Mouse (Mus musculus): ENCODE results near the gene Stx12. TPM values are rescaled to one million over a fixed set of nuclear protein-coding genes. Genes with fewer than 3 reads are reported as not detected.

The Stx12 gene
- polyA plus RNA-seq, 1 experiment = 17.7 TPM

DNA sequence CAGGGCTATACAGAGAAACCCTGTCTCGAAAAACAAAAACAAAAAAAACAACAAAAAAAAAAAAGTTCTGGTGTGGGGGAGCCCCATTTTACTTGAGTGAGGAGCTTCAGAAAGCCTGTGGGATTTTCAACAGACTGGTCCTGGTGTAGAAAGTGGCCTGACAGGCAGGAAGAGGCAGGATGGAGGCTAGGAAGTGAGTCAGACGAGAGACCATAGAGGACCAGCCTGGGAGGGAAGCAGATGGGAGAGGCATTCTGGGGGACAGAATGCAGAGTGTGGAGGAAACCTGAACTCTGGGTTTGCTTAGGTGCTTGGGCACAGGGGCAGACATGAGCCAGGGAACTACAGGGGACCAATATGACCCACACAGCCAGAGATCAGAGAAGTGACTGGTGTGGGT is 67.5 kb downstream of the Stx12 start:
- TF ChIP-seq CTCF (IDR thresholded peaks at IDR 0.05; ENCODE audit: control insufficient read depth, insufficient read depth, insufficient replicate concordance, low read depth, low read length) = no peak
- TF ChIP-seq POLR2A (IDR thresholded peaks at IDR 0.05; ENCODE audit: control insufficient read depth, low read depth, low read length) = no peak
- no peak overlapping the region for H3K4me3 ChIP-seq (ENCODE audit: control insufficient read depth, low read depth, low read length)
- no peaks in the 10 kb centered on the region for H3K4me1 ChIP-seq (ENCODE audit: control insufficient read depth, insufficient read depth, low read length)
- no peak overlapping the region for H3K27ac ChIP-seq (ENCODE audit: control insufficient read depth, insufficient read depth, low read depth, low read length)
- H3K36me3 ChIP-seq (ENCODE audit: control insufficient read depth, insufficient read depth, low read length) = no peaks in the 10 kb centered on the region
- H3K27me3 ChIP-seq (ENCODE audit: control insufficient read depth, insufficient read depth, low read length) = no peaks in the 10 kb centered on the region

DNA sequence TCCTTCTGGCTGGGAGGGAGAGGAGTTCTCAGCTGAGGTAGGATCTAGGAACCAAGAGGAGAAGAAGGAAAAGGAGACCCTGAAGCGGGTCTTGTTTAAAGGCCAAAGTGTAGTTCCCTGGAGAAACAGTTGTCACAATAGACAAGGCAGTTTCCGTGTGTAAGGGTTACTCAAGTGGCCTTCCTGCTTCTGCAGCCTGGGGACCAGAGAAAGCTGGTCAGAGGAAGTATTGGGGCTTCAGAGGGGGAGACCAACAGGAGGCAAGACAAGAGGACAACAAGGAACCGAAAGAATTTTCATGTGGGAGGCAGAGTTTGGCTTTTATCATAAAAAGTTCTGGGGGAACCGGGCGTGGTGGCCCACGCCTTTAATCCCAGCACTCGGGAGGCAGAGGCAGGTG is 67.9 kb downstream of the Stx12 start:
- Histone ChIP-seq H3K4me3 (ENCODE audit: control insufficient read depth, low read depth, low read length) (no peak overlapping the region), H3K27me3 (ENCODE audit: control insufficient read depth, insufficient read depth, low read length) (no peaks in the 10 kb centered on the region), H3K36me3 (ENCODE audit: control insufficient read depth, insufficient read depth, low read length) (no peaks in the 10 kb centered on the region), H3K27ac (ENCODE audit: control insufficient read depth, insufficient read depth, low read depth, low read length) (no peak overlapping the region), H3K4me1 (ENCODE audit: control insufficient read depth, insufficient read depth, low read length) (no peaks in the 10 kb centered on the region)
- TF ChIP-seq CTCF (IDR thresholded peaks at IDR 0.05; ENCODE audit: control insufficient read depth, insufficient read depth, insufficient replicate concordance, low read depth, low read length) (no peak), POLR2A (IDR thresholded peaks at IDR 0.05; ENCODE audit: control insufficient read depth, low read depth, low read length) (no peak)

DNA sequence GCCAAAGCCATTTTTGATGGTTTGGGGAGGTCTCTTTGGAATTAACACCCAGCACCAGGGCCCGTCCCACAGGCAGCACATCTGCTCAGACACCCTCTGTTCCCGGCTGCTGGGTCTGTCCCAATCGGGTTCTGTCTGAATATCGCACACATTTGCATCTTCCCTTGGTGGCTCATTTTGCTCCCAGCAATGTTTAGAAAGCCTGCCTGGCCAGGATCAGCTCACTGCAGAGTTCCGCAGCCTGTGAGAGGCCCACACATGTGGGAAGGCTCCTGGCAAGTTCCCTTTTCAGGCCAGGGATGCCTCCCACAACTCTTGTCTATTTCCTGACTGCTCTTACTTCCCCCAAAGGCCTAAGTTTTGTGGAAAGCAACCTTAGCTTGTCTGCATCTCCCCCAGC is 74.7 kb downstream of the Stx12 start:
- no peaks in the 10 kb centered on the region; the same call in 1 of the 2 replicates for H3K4me1 ChIP-seq (ENCODE audit: control insufficient read depth, insufficient read depth, low read length)
- no peak overlapping the region for H3K27ac ChIP-seq (ENCODE audit: control insufficient read depth, insufficient read depth, low read depth, low read length)
- no peak overlapping the region for H3K4me3 ChIP-seq (ENCODE audit: control insufficient read depth, low read depth, low read length)
- no peaks in the 10 kb centered on the region for H3K36me3 ChIP-seq (ENCODE audit: control insufficient read depth, insufficient read depth, low read length)
- H3K27me3 ChIP-seq (ENCODE audit: control insufficient read depth, insufficient read depth, low read length) = no peaks in the 10 kb centered on the region
- TF ChIP-seq CTCF (IDR thresholded peaks at IDR 0.05; ENCODE audit: control insufficient read depth, insufficient read depth, insufficient replicate concordance, low read depth, low read length) = no peak
- no peak for TF ChIP-seq POLR2A (IDR thresholded peaks at IDR 0.05; ENCODE audit: control insufficient read depth, low read depth, low read length)

DNA sequence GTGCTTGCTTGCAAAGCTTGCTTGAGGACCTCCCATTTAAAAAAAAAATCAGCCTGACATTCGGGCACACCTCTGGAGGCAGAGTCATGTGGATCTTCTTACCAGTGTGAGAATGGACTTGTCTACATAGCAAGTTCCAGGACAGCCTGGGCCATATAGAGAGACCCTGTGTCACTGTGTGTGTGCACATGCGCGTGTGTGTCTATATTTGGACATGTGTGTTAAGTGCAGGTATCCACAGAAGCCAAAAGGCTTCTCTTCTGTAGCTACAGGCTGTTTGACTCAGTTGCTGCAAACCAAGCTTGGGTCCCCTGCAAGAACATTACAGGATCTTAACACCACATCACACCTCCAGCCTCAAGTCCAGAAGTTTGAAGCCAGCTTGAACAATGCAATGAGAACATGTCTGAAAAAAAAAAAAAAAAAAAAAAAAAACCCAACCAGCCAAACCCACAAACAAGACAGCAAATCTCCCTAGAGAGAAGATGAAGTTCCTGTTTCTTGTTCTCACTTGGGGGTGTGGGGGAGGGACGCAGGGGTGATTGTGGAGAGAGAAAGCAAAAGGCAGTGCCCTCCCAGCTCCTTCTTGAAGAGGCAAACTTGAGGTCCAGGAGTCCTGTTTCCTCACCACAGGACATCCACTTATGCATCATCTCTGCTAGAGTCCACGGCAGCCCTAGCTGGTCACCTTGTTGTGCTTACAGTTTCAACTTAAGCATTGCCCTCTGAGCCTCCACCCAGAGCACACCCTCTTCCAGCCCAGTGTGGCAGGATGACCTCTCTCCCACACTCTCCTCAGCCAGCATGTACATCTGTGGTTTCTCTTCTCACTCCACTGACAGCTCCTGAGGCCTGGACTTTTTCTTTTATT is 76.3 kb downstream of the Stx12 start:
- H3K27ac ChIP-seq (ENCODE audit: control insufficient read depth, insufficient read depth, low read depth, low read length) = no peak overlapping the region
- no peak overlapping the region for H3K4me3 ChIP-seq (ENCODE audit: control insufficient read depth, low read depth, low read length)
- no peaks in the 10 kb centered on the region for H3K27me3 ChIP-seq (ENCODE audit: control insufficient read depth, insufficient read depth, low read length)
- H3K4me1 ChIP-seq (ENCODE audit: control insufficient read depth, insufficient read depth, low read length) = no peaks in the 10 kb centered on the region; the same call in 1 of the 2 replicates
- H3K36me3 ChIP-seq (ENCODE audit: control insufficient read depth, insufficient read depth, low read length) = no peaks in the 10 kb centered on the region
- TF ChIP-seq CTCF (IDR thresholded peaks at IDR 0.05; ENCODE audit: control insufficient read depth, insufficient read depth, insufficient replicate concordance, low read depth, low read length) (no peak), POLR2A (IDR thresholded peaks at IDR 0.05; ENCODE audit: control insufficient read depth, low read depth, low read length) (no peak)

DNA sequence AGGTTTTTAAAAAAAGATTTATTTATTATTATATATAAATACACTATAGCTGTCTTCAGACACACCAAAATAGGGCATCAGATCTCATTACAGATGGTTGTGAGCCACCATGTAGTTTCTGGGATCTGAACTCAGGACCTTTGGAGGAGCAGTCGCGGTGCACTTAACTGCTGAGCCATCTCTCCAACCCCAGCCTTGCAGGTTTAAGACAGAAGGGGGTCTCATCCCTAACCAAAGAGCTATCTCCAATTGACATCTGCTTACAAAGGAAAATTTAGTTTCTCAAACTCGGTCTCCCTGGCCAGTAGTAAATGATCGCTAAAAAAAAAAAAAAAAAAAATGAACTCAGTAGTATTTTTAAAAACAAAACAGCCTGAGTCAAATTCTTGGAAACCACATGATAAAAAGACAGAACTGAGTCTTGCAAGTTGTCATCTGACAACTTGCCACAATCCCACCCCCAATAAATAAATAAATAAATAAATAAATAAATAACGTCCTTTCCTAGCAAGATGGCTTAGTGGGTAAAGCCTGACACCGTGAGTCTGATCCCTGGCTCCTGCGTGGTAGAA is 77.6 kb downstream of the Stx12 start:
- no peak overlapping the region for H3K4me3 ChIP-seq (ENCODE audit: control insufficient read depth, low read depth, low read length)

DNA sequence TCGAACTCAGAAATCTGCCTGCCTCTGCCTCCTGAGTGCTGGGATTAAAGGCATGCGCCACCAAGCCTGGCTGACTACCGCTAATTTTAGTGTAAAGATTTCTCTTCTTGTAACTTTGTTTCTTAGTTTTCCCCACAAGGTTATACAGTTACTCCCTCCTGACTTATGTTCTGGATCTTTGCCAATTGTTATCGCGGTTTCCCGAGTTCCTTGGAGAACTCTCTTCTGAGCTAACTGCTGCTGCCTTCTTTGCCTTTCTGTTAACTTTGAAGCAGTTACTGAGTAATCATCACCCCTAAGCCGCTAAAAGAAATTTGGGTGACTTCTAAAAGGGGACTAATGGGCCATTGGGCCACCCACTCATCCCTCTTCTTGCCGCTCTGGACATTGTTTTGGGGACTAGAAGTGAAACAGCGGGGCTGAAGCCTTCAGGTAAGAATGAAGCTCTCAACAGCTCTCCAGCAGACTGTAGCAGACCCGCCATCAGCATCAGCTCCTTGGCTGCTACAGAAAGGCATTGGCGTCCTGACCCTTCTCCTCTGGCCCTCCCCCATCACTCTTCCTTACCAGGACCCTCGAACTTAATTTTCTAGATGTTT is 78.6 kb downstream of the Stx12 start:
- Histone ChIP-seq H3K36me3 (ENCODE audit: control insufficient read depth, insufficient read depth, low read length) (no peaks in the 10 kb centered on the region), H3K27ac (ENCODE audit: control insufficient read depth, insufficient read depth, low read depth, low read length) (no peak overlapping the region), H3K4me1 (ENCODE audit: control insufficient read depth, insufficient read depth, low read length) (peaks cover 2% of the 10 kb centered on the region; the same call in 1 of the 2 replicates), H3K4me3 (ENCODE audit: control insufficient read depth, low read depth, low read length) (no peak overlapping the region), H3K27me3 (ENCODE audit: control insufficient read depth, insufficient read depth, low read length) (no peaks in the 10 kb centered on the region)
- TF ChIP-seq CTCF (IDR thresholded peaks at IDR 0.05; ENCODE audit: control insufficient read depth, insufficient read depth, insufficient replicate concordance, low read depth, low read length) (no peak), POLR2A (IDR thresholded peaks at IDR 0.05; ENCODE audit: control insufficient read depth, low read depth, low read length) (no peak)

More for the DNA sequence above, 77.6 kb downstream of the Stx12 start:
- no peaks in the 10 kb centered on the region for H3K27me3 ChIP-seq (ENCODE audit: control insufficient read depth, insufficient read depth, low read length)
- no peak for TF ChIP-seq CTCF (IDR thresholded peaks at IDR 0.05; ENCODE audit: control insufficient read depth, insufficient read depth, insufficient replicate concordance, low read depth, low read length)
- no peak for TF ChIP-seq POLR2A (IDR thresholded peaks at IDR 0.05; ENCODE audit: control insufficient read depth, low read depth, low read length)
- no peaks in the 10 kb centered on the region for H3K36me3 ChIP-seq (ENCODE audit: control insufficient read depth, insufficient read depth, low read length)
- H3K27ac ChIP-seq (ENCODE audit: control insufficient read depth, insufficient read depth, low read depth, low read length) = no peak overlapping the region
- peaks cover 2% of the 10 kb centered on the region; the same call in 1 of the 2 replicates for H3K4me1 ChIP-seq (ENCODE audit: control insufficient read depth, insufficient read depth, low read length)

DNA sequence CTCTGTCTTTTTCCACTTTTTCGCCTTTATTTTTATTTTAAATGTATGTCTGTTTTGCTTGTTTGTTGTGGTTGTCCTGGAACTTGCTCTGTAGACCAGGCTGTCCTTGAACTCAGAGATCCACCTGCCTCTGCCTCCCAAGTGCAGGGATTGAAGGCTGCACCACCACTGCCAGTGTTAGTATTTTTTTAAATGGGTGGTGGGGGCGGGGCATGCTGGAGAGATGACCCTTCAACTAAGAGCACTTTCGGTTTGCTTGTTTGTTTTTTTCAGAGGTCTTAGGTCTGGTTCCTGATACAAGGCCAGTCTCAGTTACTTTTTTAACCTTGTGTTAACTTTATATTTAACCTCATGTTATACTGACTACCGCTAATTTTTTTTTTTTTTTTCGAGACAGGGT is 79.2 kb downstream of the Stx12 start:
- no peak overlapping the region for H3K4me3 ChIP-seq (ENCODE audit: control insufficient read depth, low read depth, low read length)
- H3K4me1 ChIP-seq (ENCODE audit: control insufficient read depth, insufficient read depth, low read length) = peaks cover 2% of the 10 kb centered on the region; the same call in 1 of the 2 replicates
- no peaks in the 10 kb centered on the region for H3K27me3 ChIP-seq (ENCODE audit: control insufficient read depth, insufficient read depth, low read length)
- no peak overlapping the region for H3K27ac ChIP-seq (ENCODE audit: control insufficient read depth, insufficient read depth, low read depth, low read length)
- no peaks in the 10 kb centered on the region for H3K36me3 ChIP-seq (ENCODE audit: control insufficient read depth, insufficient read depth, low read length)
- TF ChIP-seq CTCF (IDR thresholded peaks at IDR 0.05; ENCODE audit: control insufficient read depth, insufficient read depth, insufficient replicate concordance, low read depth, low read length) (no peak), POLR2A (IDR thresholded peaks at IDR 0.05; ENCODE audit: control insufficient read depth, low read depth, low read length) (no peak)

Data from testis, adult 2 months (tissue).